Mouse (Mus musculus) intestine, embryonic 14.5 days (tissue): Measurements from ENCODE around the gene 1700020D05Rik. TPM values are rescaled to one million over a fixed set of nuclear protein-coding genes. Genes with fewer than 3 reads are reported as not detected.

Experiments
- ATAC-seq: fragments of 200-750 bp; cut with Nextera tagmentation; replicated peaks from 2 replicates; pipeline ENCODE4 v1.8.0; 2017; ENCODE audit warnings: low read depth, moderate number of reproducible peaks, moderate TSS enrichment, moderate library complexity; ENCODE audit not compliant: low FRiP score, low TSS enrichment
- DNase-seq: peaks from one replicate; pipeline ENCODE4 v3.0.0-alpha.2; 2018; ENCODE audit warnings: low spot score
- H3K27ac ChIP-seq: fragments of 300-500 bp; sonication (generic); 2 replicates; pipeline ENCODE4 v1.5.1; 2014; ENCODE audit warnings: low read depth, mild to moderate bottlenecking, control low read depth
- H3K27me3 ChIP-seq: fragments of 300-500 bp; sonication (generic); replicated peaks from 2 replicates; pipeline ENCODE4 v1.6.1; 2014; ENCODE audit warnings: low read length, control low read depth; ENCODE audit not compliant: control insufficient read depth, insufficient read depth
- H3K36me3 ChIP-seq: fragments of 300-500 bp; sonication (generic); 2 replicates; pipeline ENCODE4 v1.6.1; 2014; ENCODE audit warnings: low read length, control low read depth; ENCODE audit not compliant: control insufficient read depth, insufficient read depth
- H3K4me1 ChIP-seq: fragments of 300-500 bp; sonication (generic); replicated peaks from 2 replicates; pipeline ENCODE4 v1.6.1; 2014; ENCODE audit warnings: low read length, control low read depth, mixed read lengths; ENCODE audit not compliant: control insufficient read depth, insufficient read depth
- H3K4me2 ChIP-seq: fragments of 300-500 bp; sonication (generic); 2 replicates; pipeline ENCODE4 v1.6.1; 2014; ENCODE audit warnings: low read length
- H3K4me3 ChIP-seq: fragments of 300-500 bp; sonication (generic); 2 replicates; pipeline ENCODE4 v1.5.1; 2014; ENCODE audit warnings: low read depth, low read length, control low read depth, mixed read lengths
- H3K9ac ChIP-seq: fragments of 300-500 bp; sonication (generic); 2 replicates; pipeline ENCODE4 v1.6.1; 2014; ENCODE audit warnings: mild to moderate bottlenecking, low read length
- H3K9me3 ChIP-seq: fragments of 300-500 bp; sonication (generic); 2 replicates; pipeline ENCODE4 v1.6.1; 2016; ENCODE audit warnings: low read length, control low read depth; ENCODE audit not compliant: control insufficient read depth
- WGBS: fragments of 180-500 bp; shearing (Covaris S2); extraction: QIAGEN DNeasy Blood & Tissue Kit; methylation state at CpG from one replicate; pipeline ENCODE4 v1.1.7; 2014; 5-methylcytosine and 5-hydroxymethylcytosine counted together
- polyA plus RNA-seq: library from polyadenylated mRNA; unstranded; fragments of >200 nt; fragmentation: Nextera tagmentation; extraction: Ambion mirVana; gene quantifications from 2 replicates; pipeline ENCODE4 v1.2.1, GENCODE M21; 2014

1700020D05Rik gene
- polyA plus RNA-seq, 1 experiment from 2014 or later = not detected

- WGBS = 87% methylated on average over 9 of the region's 9 CpGs
Measured at GRCm38 (mm10) chr19:5463212-5463611, 40.4 kb downstream of the 1700020D05Rik start.

DNA sequence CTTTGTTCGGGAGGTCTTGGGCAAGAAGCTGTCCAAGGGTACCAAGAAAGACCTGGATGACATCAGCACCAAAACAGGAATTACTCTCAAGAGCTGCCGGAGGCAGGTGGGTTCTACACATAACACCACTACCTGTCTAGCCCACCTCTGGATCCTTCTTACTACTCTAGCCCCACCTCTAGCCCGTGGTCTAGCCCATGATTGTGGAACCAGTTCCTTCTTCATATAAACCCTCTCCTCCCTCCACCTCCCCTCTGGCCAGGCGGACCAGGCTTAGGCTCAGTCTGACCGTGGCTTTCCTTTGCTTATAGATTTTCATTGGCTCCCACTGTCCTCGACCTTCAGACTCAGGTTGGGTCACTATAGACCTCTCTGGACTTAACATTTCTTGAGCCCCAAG, 42.2 kb downstream of the 1700020D05Rik start:
- H3K9ac ChIP-seq = no peak overlapping the region; the same call in 1 of the 2 replicates
- peak overlapping the region; percentile 66 for H3K4me2 ChIP-seq
- H3K4me3 ChIP-seq = peak overlapping the region; percentile 91
- no peak for DNase-seq
- no peak for ATAC-seq
- H3K4me1 ChIP-seq = peaks cover 30% of the 10 kb centered on the region
- no peaks in the 10 kb centered on the region for H3K27me3 ChIP-seq
- no peaks in the 10 kb centered on the region for H3K9me3 ChIP-seq
- 88% methylated on average over 6 of the region's 6 CpGs for WGBS
- peaks cover 39% of the 10 kb centered on the region for H3K36me3 ChIP-seq
- no peak overlapping the region for H3K27ac ChIP-seq

More at GRCm38 (mm10) chr19:5463212-5463611, 40.4 kb downstream of the 1700020D05Rik start:
- Histone ChIP-seq H3K27me3 (no peaks in the 10 kb centered on the region), H3K27ac (no peak overlapping the region), H3K4me3 (no peak overlapping the region), H3K4me1 (peaks cover 20% of the 10 kb centered on the region), H3K9ac (no peak overlapping the region), H3K36me3 (peaks cover 57% of the 10 kb centered on the region), H3K9me3 (no peaks in the 10 kb centered on the region), H3K4me2 (no peak overlapping the region)
- ATAC-seq = no peak
- DNase-seq = no peak

DNA sequence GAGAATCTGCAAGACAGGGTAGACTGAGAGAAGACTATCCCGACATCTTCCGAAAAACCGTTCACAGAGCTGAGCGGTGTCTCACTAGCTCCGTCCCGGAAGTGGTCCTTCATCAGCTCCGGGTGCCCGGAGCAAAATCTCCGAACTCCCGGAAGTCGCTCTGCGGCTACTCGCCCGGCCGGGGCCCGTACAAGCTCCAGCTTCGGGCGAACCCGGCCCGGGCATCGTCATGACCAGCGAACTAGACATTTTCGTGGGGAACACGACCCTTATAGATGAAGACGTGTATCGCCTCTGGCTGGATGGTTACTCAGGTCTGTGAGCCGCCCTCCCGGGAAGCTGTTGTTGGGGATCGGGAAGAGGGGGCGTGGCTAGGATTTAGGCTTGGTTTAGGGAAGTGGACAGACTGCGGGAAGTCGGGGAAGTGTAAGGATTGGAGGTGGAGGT, 43.1 kb downstream of the 1700020D05Rik start, which contains the start of gene Fibp:
Fibp (plus strand) TSS at position 151 of the 447 bp plus-strand sequence.
- peak within 1 kb of the TSS; percentile 34; the same call in 1 of the 2 replicates for H3K27ac ChIP-seq
- H3K36me3 ChIP-seq = peaks cover 30% of the 10 kb centered on the region
- peaks cover 38% of the 10 kb centered on the region for H3K4me1 ChIP-seq
- WGBS = under 1% methylated on average over 32 of the region's 32 CpGs
- peak within 1 kb of the TSS; percentile 66 for H3K4me2 ChIP-seq
- H3K9ac ChIP-seq = peak within 1 kb of the TSS; percentile 70
- ATAC-seq (peak; percentile 65), DNase-seq (peak; percentile 96)
- H3K27me3 ChIP-seq = no peaks in the 10 kb centered on the region
- no peaks in the 10 kb centered on the region for H3K9me3 ChIP-seq
- peak within 1 kb of the TSS; percentile 91 for H3K4me3 ChIP-seq

- Histone ChIP-seq H3K9ac (peak overlapping the region; percentile 70), H3K27ac (no peak overlapping the region; the same call in 1 of the 2 replicates), H3K9me3 (no peaks in the 10 kb centered on the region), H3K4me3 (peak overlapping the region; percentile 91), H3K4me2 (peak overlapping the region; percentile 66), H3K36me3 (peaks cover 25% of the 10 kb centered on the region), H3K27me3 (no peaks in the 10 kb centered on the region), H3K4me1 (peaks cover 44% of the 10 kb centered on the region)
- no peak for DNase-seq
- WGBS = 35% methylated on average over 3 of the region's 3 CpGs
- no peak for ATAC-seq
Measured at GRCm38 (mm10) chr19:5459896-5460295, 43.7 kb downstream of the 1700020D05Rik start.

DNA sequence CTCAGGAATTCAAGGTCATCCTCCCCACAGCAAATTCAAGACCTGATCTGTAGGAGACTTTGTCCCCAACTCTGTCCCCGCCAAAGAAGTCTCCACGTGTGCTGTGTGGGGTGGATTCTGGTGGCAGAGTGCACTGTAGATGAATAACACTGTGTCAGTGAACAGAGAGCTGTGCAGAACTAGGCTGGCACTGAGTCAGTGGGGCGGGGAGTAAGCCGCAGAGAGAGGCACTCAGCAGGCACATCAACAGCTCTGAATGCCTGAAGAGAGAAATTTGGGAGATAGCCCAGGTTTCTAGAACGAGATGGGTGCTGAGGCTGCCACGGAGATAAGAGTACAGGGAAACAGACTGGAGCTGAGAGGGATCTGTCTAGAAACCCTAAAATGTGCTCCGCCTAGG, 44.6 kb downstream of the 1700020D05Rik start:
- H3K36me3 ChIP-seq = peaks cover 26% of the 10 kb centered on the region
- DNase-seq = no peak
- WGBS = 72% methylated on average over 7 of the region's 7 CpGs
- no peak for ATAC-seq
- no peak overlapping the region for H3K9ac ChIP-seq
- H3K27me3 ChIP-seq = no peaks in the 10 kb centered on the region
- no peak overlapping the region for H3K4me3 ChIP-seq
- no peak overlapping the region for H3K4me2 ChIP-seq
- no peaks in the 10 kb centered on the region for H3K9me3 ChIP-seq
- peaks cover 40% of the 10 kb centered on the region for H3K4me1 ChIP-seq
- H3K27ac ChIP-seq = no peak overlapping the region

DNA sequence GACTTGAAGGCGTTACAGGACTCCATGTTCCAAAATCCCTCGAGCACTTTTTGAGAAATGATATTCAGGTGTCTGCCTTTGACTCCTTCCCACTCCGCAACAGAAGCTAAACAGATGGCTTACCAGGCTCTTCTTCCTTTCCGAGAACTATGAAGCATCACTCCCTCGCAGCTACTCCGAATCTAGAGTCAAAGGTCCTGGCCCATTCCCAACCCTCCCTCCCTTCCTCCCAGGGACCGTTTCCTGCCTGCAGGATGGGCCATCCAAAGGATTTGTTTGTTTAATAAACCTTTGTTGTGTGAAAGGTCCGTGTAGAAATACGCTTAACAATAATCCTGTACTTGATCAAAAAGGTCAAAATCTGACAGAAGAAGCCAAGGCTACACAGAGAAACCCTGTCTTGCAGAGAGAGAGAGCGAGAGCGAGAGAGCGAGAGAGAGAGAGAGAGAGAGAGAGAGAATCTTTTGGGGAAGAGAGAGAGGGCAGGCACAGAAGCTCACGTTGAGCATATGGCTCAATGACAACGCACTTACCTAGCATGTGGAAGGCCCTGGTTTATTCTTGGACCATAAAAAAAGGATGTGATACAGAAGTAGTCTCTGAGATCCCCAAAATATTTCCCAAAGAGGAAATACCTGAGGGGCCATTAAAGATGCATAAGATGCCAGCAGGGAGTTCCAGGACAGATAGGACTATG, 45.7 kb downstream of the 1700020D05Rik start, which contains the start of gene Ccdc85b:
Ccdc85b (minus strand) TSS at position 149 of the 697 bp plus-strand sequence.
- DNase-seq = no peak
- no peaks in the 10 kb centered on the region for H3K27me3 ChIP-seq
- H3K27ac ChIP-seq = peak within 1 kb of the TSS; percentile 84
- H3K4me1 ChIP-seq = peaks cover 37% of the 10 kb centered on the region
- H3K9ac ChIP-seq = peak within 1 kb of the TSS; percentile 75
- no peaks in the 10 kb centered on the region for H3K9me3 ChIP-seq
- ATAC-seq = no peak
- H3K36me3 ChIP-seq = peaks cover 27% of the 10 kb centered on the region
- 9% methylated on average over 14 of the region's 14 CpGs for WGBS
- H3K4me2 ChIP-seq = peak within 1 kb of the TSS; percentile 94
- H3K4me3 ChIP-seq = peak within 1 kb of the TSS; percentile 72

GRCm38 (mm10) chr19:5456922-5457745, 46.5 kb downstream of the 1700020D05Rik start:
- H3K36me3 ChIP-seq = peaks cover 20% of the 10 kb centered on the region; the same call in 1 of the 2 replicates
- H3K4me1 ChIP-seq = peaks cover 37% of the 10 kb centered on the region
- peak overlapping the region; percentile 72 for H3K4me3 ChIP-seq
- peak overlapping the region; percentile 94 for H3K4me2 ChIP-seq
- DNase-seq (peak; percentile 93), ATAC-seq (peak; percentile 89)
- under 1% methylated on average over 70 of the region's 70 CpGs for WGBS
- no peaks in the 10 kb centered on the region for H3K27me3 ChIP-seq
- H3K9me3 ChIP-seq = no peaks in the 10 kb centered on the region
- peak overlapping the region; percentile 84 for H3K27ac ChIP-seq
- H3K9ac ChIP-seq = peak overlapping the region; percentile 75

DNA sequence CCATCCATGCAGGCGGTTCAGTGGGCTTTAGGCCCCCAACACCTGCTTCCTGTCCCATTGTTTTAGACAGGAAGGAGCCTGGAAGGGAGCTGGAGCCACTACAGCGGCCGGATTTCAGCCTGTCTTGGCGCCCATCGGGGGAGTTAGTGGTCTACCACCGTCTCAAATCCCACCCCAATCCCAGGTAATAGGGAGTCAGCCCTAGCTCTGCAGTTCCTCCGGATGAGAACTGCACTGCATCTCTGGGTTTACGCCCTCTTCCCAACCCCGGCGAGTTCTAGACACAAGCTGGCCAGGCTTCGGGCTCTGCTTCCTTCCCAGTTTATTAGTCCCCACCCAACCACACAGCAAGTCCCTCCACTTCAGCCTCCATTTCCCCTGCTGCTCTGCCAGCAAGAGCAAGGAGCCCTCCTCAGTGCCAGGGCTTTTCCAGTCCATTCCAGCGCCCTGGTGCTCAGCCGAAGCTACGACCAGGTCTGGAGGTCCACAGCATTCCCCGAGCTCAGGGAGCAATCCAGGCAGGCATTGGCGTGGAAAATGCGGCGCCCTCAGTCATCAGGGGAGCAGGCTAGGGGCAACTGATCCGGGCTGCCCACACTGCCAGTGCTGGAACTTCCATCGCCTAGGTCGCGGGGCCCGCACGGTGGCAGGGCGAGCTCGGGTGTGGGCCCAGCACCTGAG, 47.2 kb downstream of the 1700020D05Rik start:
- peak overlapping the region; percentile 72 for H3K4me3 ChIP-seq
- H3K27ac ChIP-seq = peak overlapping the region; percentile 84
- peak; percentile 20; the same call in 1 of the 2 replicates for ATAC-seq
- H3K27me3 ChIP-seq = no peaks in the 10 kb centered on the region
- no peaks in the 10 kb centered on the region for H3K9me3 ChIP-seq
- H3K4me2 ChIP-seq = peak overlapping the region; percentile 94
- peak; percentile 69 for DNase-seq
- H3K9ac ChIP-seq = peak overlapping the region; percentile 75
- peaks cover 32% of the 10 kb centered on the region for H3K4me1 ChIP-seq
- WGBS = 2% methylated on average over 26 of the region's 26 CpGs
- peaks cover 20% of the 10 kb centered on the region; the same call in 1 of the 2 replicates for H3K36me3 ChIP-seq
